Mouse (Mus musculus): ENCODE data around the gene Lexm.

- no peak for TF ChIP-seq GATA1 (IDR thresholded peaks at IDR 0.05; ENCODE audit: low read length)
- no peak for TF ChIP-seq TAL1 (IDR thresholded peaks at IDR 0.05; ENCODE audit: low read length)
These were observed 68.9 kb downstream of the Lexm start for GRCm38 (mm10) chr4:106548113-106548512.

Measured in erythroblast, embryonic 14.5 days (primary cell).